Mouse (Mus musculus) myocyte (in vitro differentiated cells): Measurements from ENCODE around the gene Lamb2.

Source experiments
- CEBPB ChIP-seq: IDR thresholded peaks from 2 replicates; pipeline ENCODE4 v1.6.1; 2011; ENCODE audit warnings: mild to moderate bottlenecking, moderate library complexity; ENCODE audit not compliant: poor library complexity, insufficient read depth, severe bottlenecking
- E2F4 ChIP-seq: IDR thresholded peaks from one replicate; pipeline ENCODE4 v1.6.1; 2011; ENCODE audit warnings: mild to moderate bottlenecking, control low read depth, moderate library complexity; ENCODE audit not compliant: insufficient read depth
- MAX ChIP-seq: IDR thresholded peaks from one replicate; pipeline ENCODE4 v1.6.1; 2011; ENCODE audit warnings: low read depth, mild to moderate bottlenecking, control low read depth
- POLR2A ChIP-seq: IDR thresholded peaks from one replicate; pipeline ENCODE4 v1.6.1; 2011; ENCODE audit warnings: low read depth, mild to moderate bottlenecking, control low read depth, moderate library complexity; ENCODE audit not compliant: insufficient read length
- SRF ChIP-seq: IDR thresholded peaks from one replicate; pipeline ENCODE4 v1.6.1; 2011; ENCODE audit warnings: low read depth; ENCODE audit not compliant: control insufficient read depth, insufficient read length
- TCF12 ChIP-seq: IDR thresholded peaks from one replicate; pipeline ENCODE4 v1.6.1; 2011; ENCODE audit warnings: mild to moderate bottlenecking, control low read depth; ENCODE audit not compliant: poor library complexity, insufficient read depth, severe bottlenecking
- USF1 ChIP-seq: IDR thresholded peaks from one replicate; pipeline ENCODE4 v1.6.1; 2011; ENCODE audit warnings: low read depth, mild to moderate bottlenecking, control low read depth, moderate library complexity

DNA sequence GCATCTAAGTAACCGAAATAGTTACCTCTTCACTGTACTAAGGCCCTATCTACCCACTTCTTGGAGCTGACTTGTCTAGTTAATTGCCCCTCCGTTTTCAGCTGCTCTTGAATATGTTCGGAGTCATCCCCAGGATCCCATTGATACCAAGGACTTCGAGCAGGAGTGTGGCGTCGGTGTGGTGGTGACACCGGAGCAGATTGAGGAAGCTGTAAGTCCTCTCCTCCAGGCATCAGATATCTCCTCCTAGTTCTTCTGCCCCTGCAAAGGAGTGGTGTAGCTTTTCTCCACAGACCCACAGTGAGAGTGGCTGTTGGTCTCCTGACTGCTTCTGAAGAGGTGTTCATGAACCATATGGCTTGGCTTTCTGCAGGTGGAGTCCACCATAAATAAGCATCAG is 29.2 kb downstream of the Lamb2 start:
- TF ChIP-seq POLR2A = no peak
- no peak for TF ChIP-seq E2F4
- no peak for TF ChIP-seq MAX
- TF ChIP-seq SRF = no peak
- TF ChIP-seq TCF12 = no peak
- no peak for TF ChIP-seq USF1
- TF ChIP-seq CEBPB = no peak
